Mouse (Mus musculus) induced T-regulatory cell, adult 2 months (primary cell): Measurements from ENCODE around the gene 1700024G13Rik.
"Not testable (repeated sequence)": the region's sequence is repeated elsewhere in the genome, so short reads cannot be mapped to it uniquely, and the experiment has no call there.

Experiments
- DNase-seq: peaks from one replicate; pipeline ENCODE4 v3.0.0-alpha.2; 2012; ENCODE audit warnings: low read depth

Gene 1700024G13Rik

DNA sequence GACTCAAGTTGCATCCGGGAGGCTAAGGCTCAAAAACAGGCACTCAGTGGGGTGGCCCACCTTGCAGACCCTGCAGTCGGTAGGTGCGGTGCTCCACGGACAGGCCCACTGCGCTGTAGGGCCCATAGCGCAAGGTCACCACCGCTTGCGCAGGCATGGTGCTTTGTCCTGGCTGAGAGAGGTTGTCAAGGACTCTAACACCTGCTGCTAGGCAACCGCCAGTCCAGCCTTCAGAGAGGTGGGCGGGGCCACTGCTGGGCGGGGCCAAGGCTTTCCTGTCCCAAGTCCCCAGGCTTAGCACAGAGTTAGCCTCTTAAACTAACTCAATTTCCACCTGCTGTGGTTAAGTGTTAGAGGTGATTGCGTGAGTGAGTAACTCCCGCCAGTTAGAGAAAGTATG is at the start of gene 1700024G13Rik:
1700024G13Rik (minus strand) TSS at position 196 of the 400 bp plus-strand sequence.
- DNase-seq = peak; percentile 37

DNA sequence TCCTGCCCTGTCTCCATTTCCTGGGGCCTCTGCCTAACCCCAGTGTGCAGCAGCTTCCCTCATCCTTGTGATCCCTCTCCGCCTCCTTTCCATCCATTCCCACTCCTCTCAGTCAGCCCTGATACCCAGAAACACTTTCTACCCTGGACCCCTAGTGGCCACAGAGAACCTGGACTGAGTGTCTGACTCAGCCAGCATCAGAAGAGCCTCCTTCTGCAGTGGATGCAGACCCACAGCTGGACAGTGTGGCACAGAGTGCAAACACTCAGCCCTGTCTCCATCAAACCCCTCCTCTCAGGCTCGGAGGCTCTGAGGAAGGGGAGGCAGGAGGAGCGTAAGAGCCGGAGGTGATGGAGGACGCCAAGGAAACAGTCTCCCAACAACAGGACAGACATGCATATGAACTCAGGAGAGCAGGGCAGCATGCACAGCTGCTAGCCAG is 49.2 kb upstream of the 1700024G13Rik start:
- no peak for DNase-seq

DNA sequence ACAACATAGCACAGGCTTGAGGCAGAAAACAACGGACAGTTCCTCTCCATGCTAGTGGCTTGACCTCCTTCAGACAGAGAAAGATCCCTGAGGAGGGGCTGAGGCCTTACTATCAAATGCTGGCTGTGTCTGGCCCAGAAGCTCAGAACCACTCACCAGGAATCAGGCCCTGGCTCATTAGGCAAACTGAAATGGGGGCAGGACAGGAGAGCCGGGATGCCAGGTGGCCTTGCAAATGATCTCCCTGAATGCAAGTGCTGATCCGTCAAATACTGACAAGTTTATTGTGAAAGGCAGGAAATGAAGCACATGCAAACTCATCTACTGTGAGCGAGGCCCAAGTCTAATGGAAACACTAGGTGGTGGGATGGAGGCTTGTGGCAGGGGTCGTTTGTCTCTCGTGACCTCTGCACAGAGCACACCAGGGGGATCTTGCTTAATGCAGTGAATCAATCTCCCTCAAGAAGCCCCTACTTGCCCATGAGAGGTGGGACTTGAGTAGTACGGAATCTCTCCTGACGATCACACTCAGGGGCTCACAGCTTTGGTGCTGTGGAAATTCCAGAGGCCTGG is 40.9 kb upstream of the 1700024G13Rik start:
- no peak for DNase-seq

DNA sequence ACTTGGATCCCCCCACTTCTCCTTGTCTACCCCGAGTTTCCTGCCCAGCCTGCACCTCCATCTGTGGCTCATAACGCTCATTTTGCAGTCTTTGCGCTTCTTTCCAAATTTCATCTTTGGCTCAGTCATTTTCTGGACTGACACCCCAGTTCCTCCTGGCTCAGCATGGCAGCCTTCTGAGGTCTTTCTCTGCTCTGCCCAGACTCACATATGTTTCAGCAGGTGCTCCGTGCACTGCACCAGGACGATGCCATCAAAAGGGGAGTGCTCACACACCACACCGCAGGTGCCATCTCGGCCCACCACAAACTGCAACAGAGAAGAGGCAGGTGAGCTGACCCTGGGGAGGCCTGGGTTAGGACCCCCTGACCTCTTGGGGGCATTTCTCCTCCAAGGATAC is 35.8 kb upstream of the 1700024G13Rik start:
- no peak for DNase-seq

DNA sequence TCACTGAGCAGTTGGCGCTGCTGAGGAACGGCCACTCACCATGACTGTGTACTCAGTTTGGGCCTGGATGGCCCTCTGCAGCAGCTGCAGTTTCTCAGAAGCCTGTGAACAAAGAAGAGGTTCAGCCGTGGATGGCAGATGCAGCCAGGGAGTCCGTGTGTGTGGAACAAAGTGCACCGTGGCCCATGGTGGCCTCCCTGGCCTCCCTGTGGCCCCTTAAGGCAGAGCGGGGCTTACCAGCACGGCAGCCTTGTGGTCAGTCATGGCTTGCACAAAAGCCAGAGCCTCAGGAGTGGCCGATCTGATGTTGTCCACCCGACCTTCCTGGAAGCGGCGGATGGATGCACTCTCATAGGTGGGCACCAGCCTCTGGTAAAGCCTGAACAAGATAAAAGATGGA is 30.6 kb upstream of the 1700024G13Rik start:
- DNase-seq = no peak

DNA sequence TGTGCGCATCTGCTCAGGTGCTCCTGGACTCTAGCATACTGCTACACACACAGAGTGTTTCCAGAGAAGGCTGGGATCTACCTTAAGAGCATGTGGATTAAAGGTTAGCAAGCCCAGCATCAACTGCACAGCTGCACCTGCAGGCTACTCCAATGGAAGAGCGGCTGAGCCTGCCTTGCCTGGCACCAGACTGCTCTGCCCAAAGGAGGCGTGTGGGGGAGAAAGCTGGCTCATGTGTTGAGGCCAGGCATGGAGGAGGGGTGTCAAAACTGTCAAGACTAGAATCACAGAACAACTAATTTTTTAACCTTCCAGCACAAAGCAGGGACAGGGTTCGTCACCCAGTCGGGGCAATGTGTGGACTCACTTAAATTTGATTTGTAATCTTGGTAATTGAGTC is 23.9 kb upstream of the 1700024G13Rik start:
- no peak for DNase-seq

DNA sequence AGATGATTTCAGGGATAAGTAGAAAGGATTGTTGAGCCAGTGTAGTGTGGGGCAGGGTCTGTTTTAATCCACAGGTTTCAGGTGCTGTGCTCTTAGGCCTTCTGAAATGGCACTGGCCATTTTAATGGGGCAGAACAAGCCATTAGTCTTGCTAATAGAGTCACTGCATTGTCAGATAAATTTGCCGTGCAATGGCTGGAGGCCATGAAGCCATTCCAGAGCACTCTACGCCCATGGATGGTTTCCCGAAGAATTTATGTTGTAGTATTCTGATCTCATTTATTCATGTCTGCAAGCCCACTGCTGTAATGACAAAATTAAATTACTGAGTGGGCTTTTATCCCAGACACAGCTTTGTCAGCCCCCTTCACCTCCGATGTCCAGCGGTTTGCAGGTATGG is 21.9 kb upstream of the 1700024G13Rik start:
- no peak for DNase-seq

DNA sequence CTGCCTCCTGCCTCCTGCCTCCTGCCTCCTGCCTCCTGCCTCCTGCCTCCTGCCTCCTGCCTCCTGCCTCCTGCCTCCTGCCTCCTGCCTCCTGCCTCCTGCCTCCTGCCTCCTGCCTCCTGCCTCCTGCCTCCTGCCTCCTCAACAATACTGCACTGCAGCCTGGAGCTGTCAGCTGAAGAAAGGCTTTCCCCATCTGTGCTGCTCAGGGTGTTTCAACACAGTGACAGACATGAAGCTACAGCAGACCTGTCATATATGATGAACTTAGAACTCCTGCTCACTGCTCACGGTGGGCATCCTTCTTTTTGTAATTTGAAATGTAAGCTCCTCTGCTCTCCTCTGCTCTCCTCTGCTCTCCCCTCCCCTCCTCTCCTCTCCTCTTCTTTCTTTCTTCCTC is 17.2 kb upstream of the 1700024G13Rik start:
- DNase-seq = not testable (repeated sequence)

DNA sequence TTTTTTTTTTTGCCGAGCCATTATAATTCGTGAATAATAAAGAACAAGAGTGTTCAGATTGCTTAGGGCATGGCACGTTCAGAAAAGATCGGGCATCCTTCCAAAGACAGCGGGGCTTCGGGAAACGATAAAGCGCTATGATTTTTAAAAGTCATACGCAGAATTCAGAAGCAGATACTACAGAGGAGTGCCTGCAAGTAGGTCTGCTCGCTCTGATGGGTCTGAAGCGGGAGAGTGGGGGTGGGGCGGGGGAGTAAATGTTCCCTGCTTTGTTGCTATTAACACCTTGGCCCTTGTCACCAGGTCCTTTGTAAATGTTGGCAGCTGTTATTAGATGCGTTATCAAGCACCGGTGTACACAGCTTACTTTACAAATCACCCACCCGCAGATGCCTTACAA is 6.6 kb downstream of the 1700024G13Rik start:
- DNase-seq = no peak

DNA sequence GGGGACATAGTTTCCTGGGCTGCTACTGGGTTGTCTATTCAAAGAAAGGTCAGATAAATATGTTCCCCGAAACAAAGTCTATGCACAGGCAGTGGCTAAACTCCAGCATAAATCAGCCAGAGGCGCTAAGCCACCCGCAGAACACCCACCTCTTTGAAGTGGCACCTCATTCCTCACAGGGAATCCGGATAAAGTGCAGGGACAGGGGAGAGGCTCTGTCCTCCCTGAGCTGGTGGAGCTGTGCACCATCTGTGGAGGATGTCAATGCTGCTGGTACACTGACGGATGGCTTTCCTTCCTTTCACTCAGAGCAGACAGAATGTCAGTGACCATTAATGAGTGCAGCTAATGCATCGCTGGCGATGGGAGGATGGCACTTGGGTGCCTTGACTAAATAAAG is 7.1 kb downstream of the 1700024G13Rik start:
- no peak for DNase-seq

DNA sequence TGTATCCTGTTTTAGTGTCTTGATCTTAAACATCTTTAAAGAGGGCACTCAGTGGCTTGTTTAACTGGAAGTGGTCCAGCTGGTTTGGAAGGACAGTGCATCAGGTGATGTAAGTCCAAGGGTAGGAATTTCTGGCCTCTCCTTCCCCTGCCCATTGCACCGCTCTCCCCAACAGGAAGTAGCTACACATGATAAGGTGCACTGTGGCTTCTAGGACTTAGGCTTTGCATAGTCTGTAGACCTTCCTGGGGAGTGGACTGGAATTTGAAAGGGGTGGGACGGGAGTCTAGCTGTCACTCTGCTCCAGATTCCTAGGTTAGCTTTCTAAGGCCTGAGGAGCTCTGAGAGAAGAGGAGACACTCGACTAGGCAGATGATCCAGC is 8.1 kb downstream of the 1700024G13Rik start:
- DNase-seq = no peak

DNA sequence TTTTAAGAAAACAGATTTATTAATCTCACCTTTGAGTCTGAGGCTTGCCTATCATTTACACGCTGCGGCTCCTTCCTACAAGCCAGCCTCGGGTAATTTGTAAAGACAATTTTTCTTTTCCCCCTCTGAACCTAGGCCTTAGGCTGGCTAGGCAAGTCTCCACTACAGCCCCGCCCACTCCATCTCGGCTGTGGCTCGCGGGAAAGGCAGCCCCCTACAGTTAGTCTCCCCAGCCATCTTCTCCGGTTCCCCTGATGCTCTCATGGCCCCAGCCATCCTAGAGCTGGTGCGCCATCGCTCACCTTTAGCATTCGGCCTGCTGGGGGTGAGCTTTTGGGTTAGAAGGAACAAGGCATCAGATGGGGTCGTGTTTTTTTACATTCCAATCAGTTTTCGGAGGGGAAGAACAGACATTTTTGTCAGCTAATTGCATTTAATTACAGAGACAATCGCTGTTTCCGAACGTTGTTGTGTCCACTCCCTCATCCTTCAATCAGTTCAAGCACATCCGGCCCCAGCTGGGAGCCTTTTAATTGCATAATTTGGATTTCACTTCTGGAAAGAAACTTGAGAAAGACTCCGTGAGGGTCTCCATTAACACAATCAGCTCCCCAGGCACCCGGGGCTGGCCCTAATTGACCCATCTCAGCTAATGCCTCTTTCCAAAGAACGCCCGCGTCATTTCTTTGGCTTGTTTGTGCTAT is 8.6 kb downstream of the 1700024G13Rik start:
- no peak for DNase-seq

DNA sequence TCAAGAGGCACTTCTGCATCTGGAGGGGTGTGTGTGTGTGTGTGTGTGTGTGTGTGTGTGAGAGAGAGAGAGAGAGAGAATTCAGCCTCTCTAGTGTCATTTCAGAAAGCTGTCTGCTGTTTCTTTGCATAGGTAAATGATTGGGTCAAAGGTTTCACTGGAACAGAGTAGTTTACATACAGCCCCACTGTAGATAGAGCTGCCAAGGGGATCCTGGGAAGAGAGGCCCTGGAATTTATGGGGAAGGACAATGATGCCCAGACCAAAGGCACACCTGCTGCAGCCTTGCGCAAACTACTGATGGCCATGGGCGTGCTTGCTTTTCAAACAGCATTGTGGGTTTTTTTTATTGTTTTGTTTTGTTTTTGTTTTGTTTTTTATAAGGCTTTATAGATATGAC is 15.7 kb downstream of the 1700024G13Rik start:
- no peak for DNase-seq

DNA sequence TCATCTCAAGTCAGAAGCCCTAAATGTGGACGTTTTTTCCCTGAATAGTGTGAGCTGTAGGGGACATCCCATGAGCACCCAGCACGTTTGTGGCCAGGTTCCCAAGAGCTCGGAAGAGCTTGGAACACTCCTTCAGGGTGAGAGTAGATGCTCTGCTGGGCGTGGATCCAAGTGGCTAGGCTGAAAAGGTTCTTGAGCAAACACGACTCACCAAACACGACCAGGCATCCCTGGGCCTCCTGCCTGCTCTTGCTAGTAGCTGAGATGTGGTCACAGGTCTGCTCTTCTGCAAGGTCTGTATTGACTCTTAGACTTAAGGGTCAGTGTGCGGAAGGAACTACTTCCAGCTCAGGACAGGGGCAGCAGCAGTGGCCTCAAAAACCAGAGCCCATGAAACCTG is 18.4 kb downstream of the 1700024G13Rik start:
- no peak for DNase-seq

DNA sequence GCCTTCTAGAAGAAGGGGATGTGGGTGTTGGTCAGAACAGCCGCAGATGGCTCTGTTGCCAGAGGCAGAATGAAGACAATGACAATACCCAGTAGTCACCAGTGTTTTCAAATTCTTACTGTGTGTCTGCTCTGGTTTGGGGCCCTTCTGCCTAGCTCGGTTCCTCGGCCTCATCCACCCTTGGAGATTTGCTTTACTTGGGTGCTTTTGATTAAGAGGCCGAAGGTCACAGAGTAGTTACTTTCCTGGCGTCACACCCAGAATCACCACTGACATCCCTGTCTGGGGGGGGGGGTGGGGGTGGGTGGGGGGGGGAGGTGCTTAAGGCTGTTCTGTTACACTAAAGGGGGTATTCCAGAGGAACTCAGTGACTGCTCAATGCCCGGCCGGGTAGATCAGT is 23.8 kb downstream of the 1700024G13Rik start:
- no peak for DNase-seq

DNA sequence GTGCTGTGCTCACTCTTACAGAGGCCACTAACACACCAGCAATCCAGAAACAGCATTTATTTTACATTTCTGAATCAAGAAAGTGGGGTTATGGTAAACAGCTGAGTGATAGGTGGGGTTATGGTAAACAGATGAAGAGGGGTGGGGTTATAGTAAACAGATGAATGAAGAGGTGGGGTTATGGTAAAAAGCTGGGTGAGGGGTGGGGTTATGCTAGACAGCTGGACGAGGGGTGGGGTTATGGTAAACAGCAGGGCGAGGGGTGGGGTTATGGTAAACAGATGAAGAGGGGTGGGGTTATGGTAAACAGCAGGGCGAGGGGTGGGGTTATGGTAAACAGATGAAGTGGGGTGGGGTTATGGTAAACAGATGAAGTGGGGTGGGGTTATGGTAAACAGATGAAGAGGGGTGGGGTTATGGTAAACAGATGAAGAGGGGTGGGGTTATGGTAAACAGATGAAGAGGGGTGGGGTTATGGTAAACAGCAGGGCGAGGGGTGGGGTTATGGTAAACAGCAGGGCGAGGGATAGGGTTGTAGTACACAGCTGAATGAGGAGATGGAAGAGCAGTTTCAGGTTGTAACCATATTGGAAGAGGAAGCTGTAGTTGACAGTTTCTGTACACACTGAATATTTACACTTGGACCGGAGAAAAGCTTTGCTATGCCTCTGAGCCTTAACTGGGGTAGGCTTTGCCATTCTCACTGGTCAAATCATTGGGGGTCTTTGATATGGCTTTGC is 36.8 kb downstream of the 1700024G13Rik start:
- DNase-seq = not testable (repeated sequence)

DNA sequence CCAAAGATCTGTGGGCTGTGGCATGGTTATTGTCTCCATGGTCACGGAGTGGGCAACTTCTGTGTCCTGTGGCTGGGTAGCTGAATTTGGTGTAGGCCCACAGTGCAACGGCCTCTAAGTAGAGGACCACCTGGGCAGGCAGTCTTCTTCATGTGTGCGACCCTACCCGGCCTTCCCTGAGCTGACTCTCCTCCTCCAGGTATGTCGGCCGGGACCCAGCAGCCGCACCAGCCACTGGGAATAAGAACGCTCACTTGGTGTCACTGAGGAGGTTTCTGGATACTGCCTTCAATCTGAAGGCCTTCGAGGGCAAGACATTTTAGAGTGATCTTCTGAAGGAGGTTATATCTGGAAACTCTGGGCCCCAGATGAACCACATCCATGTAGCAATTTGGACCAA is 40.9 kb downstream of the 1700024G13Rik start:
- DNase-seq = no peak

DNA sequence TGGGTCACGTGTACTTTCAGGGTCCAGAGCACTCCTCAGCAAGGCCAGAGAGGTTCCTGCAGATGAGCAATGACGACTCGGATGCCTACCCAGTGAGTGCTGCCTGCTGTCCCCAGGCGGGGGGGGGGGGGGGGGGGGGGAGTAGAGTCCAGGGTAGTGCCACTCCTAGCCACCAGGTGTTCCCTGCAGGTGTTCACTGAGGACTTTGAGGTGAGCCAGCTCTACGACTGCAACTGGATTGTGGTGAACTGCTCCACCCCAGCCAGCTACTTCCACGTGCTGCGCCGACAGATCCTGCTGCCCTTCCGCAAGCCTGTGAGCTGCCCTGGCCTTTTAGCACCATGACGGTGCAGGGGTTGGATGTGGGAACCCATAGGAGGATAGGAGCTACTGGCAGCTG is 43.5 kb downstream of the 1700024G13Rik start:
- no peak for DNase-seq

DNA sequence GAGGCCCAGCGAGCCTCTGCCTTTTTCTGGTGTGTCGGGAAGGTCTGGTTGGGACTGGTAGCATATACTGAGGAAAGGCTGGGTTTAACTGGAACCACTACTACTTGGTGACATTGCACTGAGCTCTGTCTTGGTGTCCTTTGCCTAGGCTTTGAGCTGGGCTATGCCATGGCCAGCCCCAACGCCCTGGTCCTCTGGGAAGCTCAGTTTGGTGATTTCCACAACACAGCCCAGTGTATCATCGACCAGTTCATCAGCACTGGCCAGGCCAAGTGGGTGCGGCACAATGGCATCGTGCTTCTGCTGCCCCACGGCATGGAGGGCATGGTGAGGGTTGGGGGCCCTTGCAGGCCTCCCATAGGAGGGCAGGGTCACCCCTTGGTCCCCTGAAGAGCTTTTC is 44.0 kb downstream of the 1700024G13Rik start:
- DNase-seq = no peak

DNA sequence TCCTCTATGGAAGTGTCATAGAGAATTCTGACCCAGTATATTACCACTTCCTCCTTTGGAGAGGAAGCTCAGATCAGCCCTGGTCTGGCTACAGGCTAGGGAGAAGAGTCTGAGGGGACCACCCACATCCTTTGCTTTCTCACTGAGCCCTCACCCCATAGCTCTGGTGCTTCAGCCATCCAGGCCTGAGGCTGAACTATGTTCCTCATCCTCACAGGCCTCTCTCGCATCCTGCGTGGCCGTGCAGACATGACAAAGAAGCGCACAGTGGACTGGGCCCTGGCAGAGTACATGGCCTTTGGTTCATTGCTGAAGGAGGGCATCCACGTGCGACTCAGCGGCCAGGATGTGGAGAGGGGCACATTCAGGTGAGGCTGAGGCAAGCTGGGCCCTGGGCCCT is 46.4 kb downstream of the 1700024G13Rik start:
- no peak for DNase-seq

DNA sequence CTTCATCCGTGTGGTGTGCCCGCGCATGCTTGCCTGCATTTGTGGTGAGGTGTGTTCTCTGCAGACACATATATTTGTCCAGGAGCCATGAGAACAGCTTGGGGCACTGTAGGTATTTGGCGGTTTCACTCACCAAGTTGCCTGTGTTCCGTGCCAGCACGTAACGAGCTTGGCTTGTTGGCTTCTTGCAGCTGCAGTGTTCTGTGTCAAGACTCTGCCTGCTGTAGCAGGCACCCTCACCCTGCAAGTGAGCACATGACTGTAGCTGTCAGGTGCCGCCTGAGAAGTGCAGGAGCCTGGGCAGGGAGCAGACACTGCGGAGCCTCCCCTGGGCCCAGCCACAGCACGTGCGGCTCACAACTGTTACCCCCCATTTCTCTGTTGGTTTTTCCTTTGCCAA is 51.6 kb downstream of the 1700024G13Rik start:
- DNase-seq = no peak

DNA sequence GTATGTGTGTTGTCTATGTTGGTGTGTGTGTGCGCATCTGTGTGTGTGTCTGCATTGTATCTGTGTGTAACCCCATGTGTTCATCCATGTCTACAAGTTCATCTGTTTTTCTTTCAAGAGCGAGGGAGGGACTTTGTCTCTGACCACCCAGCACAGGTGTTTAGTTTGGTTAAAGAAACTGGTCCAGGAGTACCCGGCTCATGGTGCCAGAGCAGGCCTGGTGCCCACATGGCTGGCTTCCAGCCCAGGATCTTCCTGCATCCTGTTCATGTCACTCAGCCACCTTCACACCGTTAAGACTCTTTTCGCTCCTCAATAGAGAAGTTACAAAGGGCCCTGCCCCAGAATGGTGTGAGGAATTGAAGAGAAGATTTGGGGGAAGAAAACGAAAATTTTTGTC is 52.2 kb downstream of the 1700024G13Rik start:
- no peak for DNase-seq
